Mouse (Mus musculus): ENCODE measurements around the gene Fance. TPM values are rescaled to one million over a fixed set of nuclear protein-coding genes. Genes with fewer than 3 reads are reported as not detected.
A peak's percentile ranks its signal among the peaks of the same experiment; 100 is the strongest.
"Not testable (repeated sequence)": the region's sequence is repeated elsewhere in the genome, so short reads cannot be mapped to it uniquely, and the experiment has no call there.

The Fance gene
- total and polyA plus RNA-seq, 2 experiments from 2014 or later, result 26.1 to 33.4 TPM

DNA sequence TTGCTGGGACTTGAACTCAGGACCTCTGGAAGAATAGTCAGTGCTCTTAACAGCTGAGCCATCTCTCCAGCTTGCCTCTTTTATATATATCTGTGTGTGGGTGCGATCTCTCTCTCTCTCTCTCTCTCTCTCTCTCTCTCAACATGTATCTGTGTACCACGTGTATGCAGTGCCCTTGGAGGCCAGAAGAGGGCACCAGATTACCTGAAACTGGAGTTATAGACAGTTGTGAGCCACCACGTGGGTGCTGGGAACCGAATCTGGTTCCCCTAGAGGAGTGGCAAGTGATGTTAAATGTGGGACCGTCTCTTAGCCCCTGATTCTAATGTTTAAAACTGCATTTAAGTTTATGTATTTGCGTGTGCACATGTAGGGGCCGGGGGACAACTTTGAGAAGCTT, 11.1 kb downstream of the Fance start:
- WGBS, result 96% methylated on average over 7 of the region's 7 CpGs

DNA sequence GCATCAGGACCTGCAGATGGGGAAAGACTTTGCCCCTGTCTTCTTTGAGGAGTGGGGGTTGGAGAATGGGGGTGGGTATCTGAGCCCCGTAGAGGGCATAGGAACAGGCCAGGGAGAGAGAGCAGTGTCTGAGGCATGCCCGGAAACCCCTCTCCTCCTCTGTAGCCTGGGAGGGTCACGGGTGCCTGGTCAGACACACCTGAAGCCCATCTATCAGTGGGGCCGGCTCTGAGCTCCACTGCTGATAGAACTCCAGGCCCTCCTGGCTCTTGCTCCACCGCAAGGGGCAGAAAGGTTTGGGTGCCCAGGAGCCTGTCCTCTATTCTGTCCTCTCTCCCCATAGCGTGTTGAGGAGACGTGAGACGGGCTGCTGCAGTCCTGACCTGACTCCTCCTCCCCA, 12.4 kb downstream of the Fance start:
- no peaks in the 10 kb centered on the region for H3K9me3 ChIP-seq (ENCODE audit: low read length)
- H3K9ac ChIP-seq (replicated peaks; ENCODE audit: low read length, poor library complexity, severe bottlenecking), result no peak overlapping the region
- no peak overlapping the region for H3K27ac ChIP-seq (ENCODE audit: low read depth, low read length)
- H3K4me3 ChIP-seq (ENCODE audit: low read depth, low read length), result no peak overlapping the region
- DNase-seq (ENCODE audit: low spot score) (no peak), ATAC-seq (ENCODE audit: low FRiP score) (no peak)
- H3K27me3 ChIP-seq (ENCODE audit: insufficient read depth, low read length), result no peaks in the 10 kb centered on the region
- no peak overlapping the region for H3K4me2 ChIP-seq (ENCODE audit: low read depth, low read length, poor library complexity, severe bottlenecking)
- WGBS, result 87% methylated on average over 8 of the region's 8 CpGs
- H3K4me1 ChIP-seq (ENCODE audit: insufficient read depth, low read length), result peaks cover 4% of the 10 kb centered on the region; the same call in 1 of the 2 replicates
- no peak for TF ChIP-seq CTCF (IDR thresholded peaks at IDR 0.05)
- H3K36me3 ChIP-seq (ENCODE audit: insufficient read depth, low read length), result peaks cover 7% of the 10 kb centered on the region

More for the DNA sequence above, 11.1 kb downstream of the Fance start:
- peak; percentile 42 for TF ChIP-seq CTCF (IDR thresholded peaks at IDR 0.05)
- H3K36me3 ChIP-seq (ENCODE audit: insufficient read depth, low read length); DNase-seq (ENCODE audit: low spot score); H3K27me3 ChIP-seq (ENCODE audit: insufficient read depth, low read length); H3K4me1 ChIP-seq (ENCODE audit: insufficient read depth, low read length); H3K9ac ChIP-seq (replicated peaks; ENCODE audit: low read length, poor library complexity, severe bottlenecking); ATAC-seq (ENCODE audit: low FRiP score); H3K9me3 ChIP-seq (ENCODE audit: low read length); H3K4me2 ChIP-seq (ENCODE audit: low read depth, low read length, poor library complexity, severe bottlenecking); H3K27ac ChIP-seq (ENCODE audit: low read depth, low read length); H3K4me3 ChIP-seq (ENCODE audit: low read depth, low read length): not testable (repeated sequence)

DNA sequence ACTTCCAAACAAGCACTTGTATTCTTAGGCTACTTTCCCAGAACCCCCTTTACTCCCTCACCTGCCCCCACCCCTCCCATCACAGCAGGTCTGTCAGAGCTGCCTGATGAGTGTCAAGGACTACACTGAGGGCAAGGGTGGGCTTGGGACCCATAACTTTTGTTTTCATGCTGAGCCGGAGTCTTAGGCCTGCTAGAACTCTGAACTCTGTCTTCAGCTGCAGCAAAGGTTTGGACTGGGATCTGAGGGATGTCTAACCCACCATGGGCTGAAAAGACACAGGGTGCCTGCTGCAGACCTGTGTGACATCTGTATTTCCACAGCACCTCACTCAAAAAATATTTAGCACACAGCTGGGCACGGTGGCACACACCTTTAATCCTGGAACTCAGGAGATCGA, 13.6 kb downstream of the Fance start:
- no peak for ATAC-seq (ENCODE audit: low FRiP score)
- Histone ChIP-seq H3K9ac (replicated peaks; ENCODE audit: low read length, poor library complexity, severe bottlenecking) (no peak overlapping the region), H3K36me3 (ENCODE audit: insufficient read depth, low read length) (peaks cover 15% of the 10 kb centered on the region), H3K27me3 (ENCODE audit: insufficient read depth, low read length) (no peaks in the 10 kb centered on the region), H3K4me3 (ENCODE audit: low read depth, low read length) (no peak overlapping the region), H3K9me3 (ENCODE audit: low read length) (no peaks in the 10 kb centered on the region), H3K27ac (ENCODE audit: low read depth, low read length) (peak overlapping the region; percentile 88; the same call in 1 of the 2 replicates), H3K4me2 (ENCODE audit: low read depth, low read length, poor library complexity, severe bottlenecking) (no peak overlapping the region), H3K4me1 (ENCODE audit: insufficient read depth, low read length) (peaks cover 4% of the 10 kb centered on the region; the same call in 1 of the 2 replicates)
- no peak for DNase-seq (ENCODE audit: low spot score)
- 90% methylated on average over 3 of the region's 3 CpGs for WGBS
- no peak for TF ChIP-seq CTCF (IDR thresholded peaks at IDR 0.05)

DNA sequence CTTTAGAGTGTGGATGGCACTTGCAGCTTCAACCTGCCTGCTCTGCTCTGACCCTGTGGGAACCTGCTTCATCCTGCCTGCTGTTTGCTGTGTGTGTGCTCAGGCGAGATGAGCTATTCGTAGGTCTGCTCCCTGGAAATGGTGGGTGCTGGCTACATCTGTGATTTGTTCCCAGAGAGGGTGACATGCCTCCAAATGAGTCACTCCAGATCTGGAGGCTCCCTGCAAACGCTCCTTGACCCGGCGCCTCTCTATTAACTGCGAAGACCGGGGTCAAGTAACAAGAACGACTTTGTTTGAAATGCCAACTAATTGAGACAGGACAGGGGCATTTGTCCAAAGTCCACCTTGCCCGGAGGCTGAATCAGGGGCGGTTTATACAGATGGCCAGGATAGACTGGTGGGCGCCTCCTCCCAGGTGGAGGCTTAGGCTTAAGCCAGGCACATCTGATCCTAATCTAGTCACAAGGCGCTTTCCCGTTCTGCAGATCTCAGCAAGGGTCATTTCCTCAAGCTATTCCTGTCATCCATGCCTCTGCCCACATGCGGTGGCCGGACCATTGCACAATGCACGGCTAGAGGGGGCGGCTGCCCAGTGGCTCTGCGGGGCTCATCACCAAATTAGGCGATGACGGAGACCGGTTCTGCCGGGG, 14.5 kb downstream of the Fance start:
- H3K4me3 ChIP-seq (ENCODE audit: low read depth, low read length), result peak overlapping the region; percentile 59

DNA sequence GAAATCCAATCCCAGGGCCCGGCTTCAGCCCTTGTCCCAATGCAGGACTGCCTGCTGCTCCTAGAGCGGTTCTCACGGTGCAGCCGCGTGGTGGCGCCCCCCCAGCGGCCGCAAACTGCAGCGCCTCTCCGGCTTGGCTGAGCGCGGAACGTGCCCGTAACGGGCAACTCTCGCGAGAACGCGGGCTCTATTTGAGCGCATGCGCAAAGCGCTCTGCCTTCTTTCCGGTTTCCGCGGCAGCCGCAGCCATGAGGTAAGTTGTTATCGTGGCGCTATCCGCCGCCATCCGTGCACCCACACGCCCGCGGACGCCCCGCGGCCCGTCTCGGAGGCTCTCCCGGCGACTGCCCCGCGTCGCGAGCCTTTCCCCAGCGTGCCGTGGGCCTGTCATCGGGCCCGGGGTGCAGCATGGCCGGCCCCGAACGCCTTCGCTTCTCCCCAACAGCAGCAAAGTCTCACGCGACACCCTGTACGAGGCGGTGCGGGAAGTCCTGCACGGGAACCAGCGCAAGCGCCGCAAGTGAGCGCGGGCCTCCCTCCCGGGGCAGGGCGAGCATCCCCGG, 15.1 kb downstream of the Fance start, which contains the start of gene Rpl10a:
Rpl10a (plus strand) TSS at position 106 of the 563 bp plus-strand sequence.
- Histone ChIP-seq H3K4me2 (ENCODE audit: low read depth, low read length, poor library complexity, severe bottlenecking) (peak within 1 kb of the TSS; percentile 93), H3K9me3 (ENCODE audit: low read length) (no peaks in the 10 kb centered on the region), H3K27ac (ENCODE audit: low read depth, low read length) (peak within 1 kb of the TSS; percentile 88), H3K4me1 (ENCODE audit: insufficient read depth, low read length) (peaks cover 7% of the 10 kb centered on the region; the same call in 1 of the 2 replicates), H3K9ac (replicated peaks; ENCODE audit: low read length, poor library complexity, severe bottlenecking) (peak within 1 kb of the TSS; percentile 89), H3K27me3 (ENCODE audit: insufficient read depth, low read length) (no peaks in the 10 kb centered on the region), H3K36me3 (ENCODE audit: insufficient read depth, low read length) (peaks cover 18% of the 10 kb centered on the region; the same call in 1 of the 2 replicates), H3K4me3 (ENCODE audit: low read depth, low read length) (peak within 1 kb of the TSS; percentile 59)
- peak; percentile 91 for TF ChIP-seq CTCF (IDR thresholded peaks at IDR 0.05)
- DNase-seq (ENCODE audit: low spot score), result peak; percentile 98
- under 1% methylated on average over 53 of the region's 67 CpGs for WGBS
- peak; percentile 89 for ATAC-seq (ENCODE audit: low FRiP score)

More for the DNA sequence above, 14.5 kb downstream of the Fance start:
- H3K4me2 ChIP-seq (ENCODE audit: low read depth, low read length, poor library complexity, severe bottlenecking), result peak overlapping the region; percentile 93
- peaks cover 18% of the 10 kb centered on the region; the same call in 1 of the 2 replicates for H3K36me3 ChIP-seq (ENCODE audit: insufficient read depth, low read length)
- ATAC-seq (ENCODE audit: low FRiP score), result peak; percentile 42; the same call in 1 of the 2 replicates
- H3K9me3 ChIP-seq (ENCODE audit: low read length), result no peaks in the 10 kb centered on the region
- H3K27ac ChIP-seq (ENCODE audit: low read depth, low read length), result peak overlapping the region; percentile 88
- H3K27me3 ChIP-seq (ENCODE audit: insufficient read depth, low read length), result no peaks in the 10 kb centered on the region
- WGBS, result 8% methylated on average over 22 of the region's 22 CpGs
- DNase-seq (ENCODE audit: low spot score), result no peak
- no peak for TF ChIP-seq CTCF (IDR thresholded peaks at IDR 0.05)
- peak overlapping the region; percentile 89 for H3K9ac ChIP-seq (replicated peaks; ENCODE audit: low read length, poor library complexity, severe bottlenecking)
- peaks cover 4% of the 10 kb centered on the region; the same call in 1 of the 2 replicates for H3K4me1 ChIP-seq (ENCODE audit: insufficient read depth, low read length)

DNA sequence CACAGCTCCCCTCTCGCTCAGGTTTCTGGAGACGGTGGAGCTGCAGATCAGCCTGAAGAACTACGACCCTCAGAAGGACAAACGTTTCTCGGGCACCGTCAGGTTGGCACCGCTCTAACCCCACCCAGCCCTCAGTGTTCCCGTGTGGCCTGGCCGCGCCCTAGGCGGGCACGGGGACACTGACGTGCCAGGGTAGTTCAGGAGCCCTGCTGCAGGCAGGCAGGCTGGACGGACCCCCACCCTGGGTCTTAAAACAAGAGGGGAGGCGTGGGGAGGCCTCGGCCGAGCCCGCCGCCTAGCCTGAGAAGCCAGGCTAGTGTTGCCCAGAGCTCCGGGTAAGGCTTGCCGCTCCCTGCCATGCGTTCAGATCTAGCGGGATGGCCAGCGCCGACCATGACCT, 15.6 kb downstream of the Fance start:
- Histone ChIP-seq H3K4me3 (ENCODE audit: low read depth, low read length) (peak overlapping the region; percentile 59), H3K27ac (ENCODE audit: low read depth, low read length) (peak overlapping the region; percentile 88), H3K4me2 (ENCODE audit: low read depth, low read length, poor library complexity, severe bottlenecking) (peak overlapping the region; percentile 93), H3K27me3 (ENCODE audit: insufficient read depth, low read length) (no peaks in the 10 kb centered on the region), H3K36me3 (ENCODE audit: insufficient read depth, low read length) (peaks cover 18% of the 10 kb centered on the region; the same call in 1 of the 2 replicates), H3K9me3 (ENCODE audit: low read length) (no peaks in the 10 kb centered on the region), H3K4me1 (ENCODE audit: insufficient read depth, low read length) (peaks cover 8% of the 10 kb centered on the region; the same call in 1 of the 2 replicates), H3K9ac (replicated peaks; ENCODE audit: low read length, poor library complexity, severe bottlenecking) (peak overlapping the region; percentile 89)
- under 1% methylated on average over 25 of the region's 25 CpGs for WGBS
- ATAC-seq (ENCODE audit: low FRiP score), result no peak; the same call in 1 of the 2 replicates
- TF ChIP-seq CTCF (IDR thresholded peaks at IDR 0.05), result no peak
- DNase-seq (ENCODE audit: low spot score), result no peak
